Mouse (Mus musculus) CH12.LX (cell line): ENCODE data around the gene Kif26b. TPM values are rescaled to one million over a fixed set of nuclear protein-coding genes. Genes with fewer than 3 reads are reported as not detected.

Experiments
- DNase-seq: peaks from one replicate; pipeline ENCODE4 v3.0.0-alpha.2; 2013; ENCODE audit errors: extremely low read depth
- H3K27ac ChIP-seq: 2 replicates; pipeline ENCODE4 v1.5.1; 2012; ENCODE audit warnings: low read depth, mild to moderate bottlenecking, control low read depth, moderate library complexity; ENCODE audit not compliant: insufficient read depth
- H3K27me3 ChIP-seq: replicated peaks from 2 replicates; pipeline ENCODE3; 2012; ENCODE audit warnings: inconsistent platforms
- H3K36me3 ChIP-seq, 2 experiments: replicated peaks in 1 of 2; 2 replicates each; pipeline versions ENCODE3 to v1.6.1; 2012; ENCODE audit warnings: inconsistent platforms in 1 of 2, low read length in 1 of 2, mild to moderate bottlenecking in 1 of 2, mixed read lengths in 1 of 2, moderate library complexity in 1 of 2; ENCODE audit not compliant: control insufficient read depth in 1 of 2, insufficient read depth in 1 of 2
- H3K4me1 ChIP-seq, 2 experiments: 2 replicates each; pipeline ENCODE4 v1.6.1; 2012; ENCODE audit warnings: inconsistent platforms in 1 of 2, moderate library complexity in 1 of 2; ENCODE audit not compliant: insufficient read depth in 2 of 2, control insufficient read depth in 1 of 2
- H3K4me2 ChIP-seq: 2 replicates; pipeline ENCODE4 v1.6.1; 2012; ENCODE audit warnings: low read depth, mild to moderate bottlenecking, control low read depth; ENCODE audit not compliant: poor library complexity, insufficient read depth, severe bottlenecking
- H3K4me3 ChIP-seq, 3 experiments: fragments of 150-350 bp in 1 of 3; sonication (generic) in 1 of 3; replicated peaks in 1 of 3; 2 replicates each; pipeline versions ENCODE3 to v1.5.1; 2011 to 2012; ENCODE audit warnings: low read depth in 2 of 3, low read length in 2 of 3, mild to moderate bottlenecking in 2 of 3, moderate library complexity in 2 of 3, control low read depth in 1 of 3, improper control_type of control experiment in 1 of 3, inconsistent platforms in 1 of 3, mixed read lengths in 1 of 3; ENCODE audit not compliant: poor library complexity in 1 of 3
- H3K79me2 ChIP-seq: replicated peaks from 2 replicates; pipeline ENCODE4 v1.6.1; 2012; ENCODE audit warnings: mild to moderate bottlenecking, moderate library complexity; ENCODE audit not compliant: control insufficient read depth, poor library complexity, insufficient read depth, severe bottlenecking; ENCODE audit errors: extremely low read depth
- H3K9ac ChIP-seq: 2 replicates; pipeline ENCODE4 v1.6.1; 2012; ENCODE audit warnings: low read depth, mild to moderate bottlenecking, control low read depth, moderate library complexity; ENCODE audit not compliant: insufficient read depth
- H3K9me3 ChIP-seq: replicated peaks from 2 replicates; pipeline ENCODE3; 2012; ENCODE audit warnings: low read length, inconsistent platforms, mixed read lengths
- BHLHE40 ChIP-seq: IDR thresholded peaks from 2 replicates; pipeline ENCODE4 v1.6.1; 2011; ENCODE audit warnings: mild to moderate bottlenecking, low read depth, low read length, improper control_type of control experiment
- CHD2 ChIP-seq: IDR thresholded peaks from 2 replicates; pipeline ENCODE4 v1.6.1; 2011; ENCODE audit warnings: low read length, improper control_type of control experiment
- E2F4 ChIP-seq: IDR thresholded peaks from 2 replicates; pipeline ENCODE4 v1.6.1; 2011; ENCODE audit warnings: low read depth, low read length, improper control_type of control experiment; ENCODE audit not compliant: insufficient replicate concordance
- ELF1 ChIP-seq: IDR thresholded peaks from 2 replicates; pipeline ENCODE4 v1.6.1; 2014; ENCODE audit warnings: low read depth, mild to moderate bottlenecking, inconsistent platforms, low read length, improper control_type of control experiment
- EP300 ChIP-seq: IDR thresholded peaks from 2 replicates; pipeline ENCODE4 v1.6.1; 2011; ENCODE audit warnings: low read length, improper control_type of control experiment
- ETS1 ChIP-seq: conservative IDR thresholded peaks from 2 replicates; pipeline ENCODE4 v1.6.1; 2012; ENCODE audit warnings: low read depth, mild to moderate bottlenecking, inconsistent platforms, low read length, improper control_type of control experiment, moderate library complexity
- GABPA ChIP-seq: IDR thresholded peaks from 2 replicates; pipeline ENCODE4 v1.6.1; 2012; ENCODE audit warnings: low read depth, low read length, improper control_type of control experiment, inconsistent platforms; ENCODE audit not compliant: insufficient replicate concordance
- HCFC1 ChIP-seq: IDR thresholded peaks from 2 replicates; pipeline ENCODE4 v1.6.1; 2012; ENCODE audit warnings: low read depth, mild to moderate bottlenecking, inconsistent platforms, low read length, improper control_type of control experiment
- IRF4 ChIP-seq: IDR thresholded peaks from 2 replicates; pipeline ENCODE4 v1.6.1; 2014; ENCODE audit warnings: low read depth, mild to moderate bottlenecking, inconsistent platforms, low read length, improper control_type of control experiment
- JUND ChIP-seq: conservative IDR thresholded peaks from 2 replicates; pipeline ENCODE4 v1.6.1; 2011; ENCODE audit warnings: low read depth, low read length, improper control_type of control experiment
- KAT2A ChIP-seq: IDR thresholded peaks from 2 replicates; pipeline ENCODE4 v1.6.1; 2012; ENCODE audit warnings: low read length, improper control_type of control experiment, inconsistent platforms; ENCODE audit not compliant: insufficient replicate concordance
- MAZ ChIP-seq: IDR thresholded peaks from 2 replicates; pipeline ENCODE4 v1.6.1; 2012; ENCODE audit warnings: low read depth, mild to moderate bottlenecking, inconsistent platforms, low read length, improper control_type of control experiment, moderate library complexity
- MEF2A ChIP-seq: IDR thresholded peaks from 2 replicates; pipeline ENCODE4 v1.6.1; 2014; ENCODE audit warnings: low read depth, mild to moderate bottlenecking, inconsistent platforms, low read length, improper control_type of control experiment, borderline replicate concordance
- MXI1 ChIP-seq: IDR thresholded peaks from 2 replicates; pipeline ENCODE4 v1.6.1; 2011; ENCODE audit warnings: mild to moderate bottlenecking, low read depth, low read length, improper control_type of control experiment
- NELFE ChIP-seq: IDR thresholded peaks from 2 replicates; pipeline ENCODE4 v1.6.1; 2011; ENCODE audit warnings: low read depth, low read length, improper control_type of control experiment
- NRF1 ChIP-seq: IDR thresholded peaks from 2 replicates; pipeline ENCODE4 v1.6.1; 2014; ENCODE audit warnings: low read depth, mild to moderate bottlenecking, inconsistent platforms, low read length, improper control_type of control experiment, moderate library complexity
- RAD21 ChIP-seq: IDR thresholded peaks from 2 replicates; pipeline ENCODE4 v1.6.1; 2011; ENCODE audit warnings: low read depth, mild to moderate bottlenecking, low read length, improper control_type of control experiment, moderate library complexity
- TBP ChIP-seq: conservative IDR thresholded peaks from 2 replicates; pipeline ENCODE4 v1.6.1; 2011; ENCODE audit warnings: low read depth, low read length, improper control_type of control experiment
- USF1 ChIP-seq: IDR thresholded peaks from 2 replicates; pipeline ENCODE4 v1.6.1; 2014; ENCODE audit warnings: low read depth, mild to moderate bottlenecking, inconsistent platforms, low read length, improper control_type of control experiment
- dilution Hi-C: fragments of 300-500 bp; cut with MboI; formaldehyde crosslinking; loops from 2 replicates; pipeline ENCODE4 v1.14.3; 2020; ENCODE audit warnings: low sequenced_read_pairs; ENCODE audit not compliant: extremely low pct_unique_long_range_greater_than_20kb, extremely low pct_ligation_motif_present
- in situ Hi-C: fragments of 300-500 bp; cut with MboI; formaldehyde crosslinking; loops from 3 replicates; pipeline ENCODE4 v1.14.3; 2019; ENCODE audit warnings: low sequenced_read_pairs, low pct_ligation_motif_present, low pct_unique_long_range_greater_than_20kb, mixed read lengths
- polyA plus RNA-seq: library from polyadenylated mRNA; unstranded; fragments of >175 nt; gene quantifications from 2 replicates; pipeline ENCODE4 v1.2.1, GENCODE M21; 2012; ENCODE audit warnings: low read depth; ENCODE audit not compliant: insufficient read length
- total RNA-seq, 2 experiments: library from RNA; depleted of rRNA; stranded (reverse); fragments of 300-350 nt in 1 of 2; fragments of >200 nt in 1 of 2; gene quantifications; 2 replicates each; pipeline ENCODE4 v1.2.3; 2012 to 2014

Gene Kif26b
- total and polyA plus RNA-seq, 3 experiments: 0.09 TPM; not detected in 2

DNA sequence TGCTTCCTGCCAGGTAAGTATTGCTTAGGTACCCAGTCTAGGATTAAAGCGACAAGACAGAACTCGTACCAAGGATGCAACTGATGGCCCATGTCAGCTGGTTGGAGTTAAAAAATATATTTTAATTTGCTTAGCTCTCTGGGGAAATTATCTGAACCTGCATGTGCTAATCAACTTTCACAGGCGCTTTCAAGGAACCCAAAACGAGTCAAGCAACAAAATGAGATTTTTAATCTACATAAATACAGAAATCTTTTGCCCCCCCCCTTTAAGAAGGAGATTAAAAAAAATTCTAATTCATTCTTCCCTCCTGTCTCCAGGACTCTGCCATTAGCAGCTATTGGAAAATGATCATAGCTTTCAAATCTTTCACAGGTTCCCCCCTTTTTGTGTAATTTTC lies 106.5 kb downstream of the Kif26b start:
- DNase-seq: no peak
- Histone ChIP-seq H3K79me2 (no peaks in the 10 kb centered on the region), H3K4me3 (no peak overlapping the region), H3K9me3 (no peaks in the 10 kb centered on the region), H3K27me3 (no peaks in the 10 kb centered on the region), H3K4me2 (no peak overlapping the region), H3K27ac (no peak overlapping the region), H3K9ac (no peak overlapping the region), H3K4me1 (no peaks in the 10 kb centered on the region), H3K36me3 (no peaks in the 10 kb centered on the region)
- dilution Hi-C loops: no loop called here
- TF ChIP-seq RAD21: no peak
- no peak for TF ChIP-seq ELF1
- no peak for TF ChIP-seq GABPA
- no peak for TF ChIP-seq MAZ
- TF ChIP-seq TBP: no peak
- no peak for TF ChIP-seq ETS1
- no peak for TF ChIP-seq EP300
- no peak for TF ChIP-seq NELFE
- TF ChIP-seq USF1: no peak
- TF ChIP-seq IRF4: no peak
- TF ChIP-seq MXI1: no peak
- no peak for TF ChIP-seq MEF2A
- TF ChIP-seq CHD2: no peak
- no peak for TF ChIP-seq HCFC1
- no peak for TF ChIP-seq NRF1
- TF ChIP-seq E2F4: no peak
- TF ChIP-seq BHLHE40: no peak
- in situ Hi-C loops: no loop called here

DNA sequence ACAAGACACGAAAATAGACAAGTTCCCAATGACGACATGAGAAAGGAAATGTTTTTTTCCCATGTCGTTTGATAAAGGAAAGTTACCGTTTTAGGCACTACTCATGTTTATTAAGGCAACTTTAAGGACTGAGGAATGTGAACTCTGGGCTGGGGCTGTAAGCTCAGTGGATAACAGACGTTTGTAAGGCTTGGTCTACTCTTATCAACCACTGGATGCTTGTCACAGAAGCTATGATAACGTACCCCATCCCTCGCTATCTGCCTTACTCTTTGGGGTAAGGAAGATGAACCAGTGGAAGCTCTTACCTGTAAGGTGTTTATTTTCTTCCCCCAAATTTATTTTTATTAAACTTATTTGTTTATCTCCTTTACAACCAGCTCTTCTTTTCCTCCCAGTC lies 108.4 kb downstream of the Kif26b start:
- Histone ChIP-seq H3K79me2 (no peaks in the 10 kb centered on the region), H3K9ac (no peak overlapping the region)
- dilution Hi-C loops: no loop called here

More for the DNA sequence above, 108.4 kb downstream of the Kif26b start:
- H3K9me3 ChIP-seq: no peaks in the 10 kb centered on the region
- no peak overlapping the region for H3K4me2 ChIP-seq
- TF ChIP-seq KAT2A: no peak
- TF ChIP-seq NELFE: no peak
- no peak for TF ChIP-seq EP300
- TF ChIP-seq JUND: no peak
- no peak for TF ChIP-seq MXI1
- in situ Hi-C loops: no loop called here
- peaks cover 0 to 17% of the 10 kb centered on the region in 2 experiments; a peak in 2 of 4 replicates for H3K4me1 ChIP-seq
- H3K27ac ChIP-seq: no peak overlapping the region
- no peak for DNase-seq
- no peak overlapping the region for H3K4me3 ChIP-seq
- H3K27me3 ChIP-seq: no peaks in the 10 kb centered on the region
- H3K36me3 ChIP-seq: no peaks in the 10 kb centered on the region
